Mouse (Mus musculus): ENCODE results near the gene Evi5l.

- TF ChIP-seq CTCF (IDR thresholded peaks at IDR 0.05; ENCODE audit: insufficient read depth, low read length) = no peak
- TF ChIP-seq POLR2A (IDR thresholded peaks at IDR 0.05; ENCODE audit: borderline replicate concordance, extremely low read depth, low read depth, low read length) = no peak
Observed at GRCm38 (mm10) chr8:4252116-4252760, 85.9 kb downstream of the Evi5l start.

Measured in lung, adult 2 months (tissue).